Mouse (Mus musculus) cortical plate, adult 2 months (tissue): ENCODE data around the gene Abl2.

Source experiments
- CTCF ChIP-seq: fragments of 200-500 bp; IDR thresholded peaks from 2 replicates; pipeline ENCODE4 v1.5.1; 2011; ENCODE audit warnings: mild to moderate bottlenecking, control low read depth, low read length; ENCODE audit not compliant: insufficient read depth; ENCODE audit errors: extremely low read depth
- POLR2A ChIP-seq: fragments of 200-500 bp; IDR thresholded peaks from 2 replicates; pipeline ENCODE4 v1.6.1; 2011; ENCODE audit warnings: mild to moderate bottlenecking, low read length, control low read depth; ENCODE audit not compliant: insufficient read depth; ENCODE audit errors: extremely low read depth

DNA sequence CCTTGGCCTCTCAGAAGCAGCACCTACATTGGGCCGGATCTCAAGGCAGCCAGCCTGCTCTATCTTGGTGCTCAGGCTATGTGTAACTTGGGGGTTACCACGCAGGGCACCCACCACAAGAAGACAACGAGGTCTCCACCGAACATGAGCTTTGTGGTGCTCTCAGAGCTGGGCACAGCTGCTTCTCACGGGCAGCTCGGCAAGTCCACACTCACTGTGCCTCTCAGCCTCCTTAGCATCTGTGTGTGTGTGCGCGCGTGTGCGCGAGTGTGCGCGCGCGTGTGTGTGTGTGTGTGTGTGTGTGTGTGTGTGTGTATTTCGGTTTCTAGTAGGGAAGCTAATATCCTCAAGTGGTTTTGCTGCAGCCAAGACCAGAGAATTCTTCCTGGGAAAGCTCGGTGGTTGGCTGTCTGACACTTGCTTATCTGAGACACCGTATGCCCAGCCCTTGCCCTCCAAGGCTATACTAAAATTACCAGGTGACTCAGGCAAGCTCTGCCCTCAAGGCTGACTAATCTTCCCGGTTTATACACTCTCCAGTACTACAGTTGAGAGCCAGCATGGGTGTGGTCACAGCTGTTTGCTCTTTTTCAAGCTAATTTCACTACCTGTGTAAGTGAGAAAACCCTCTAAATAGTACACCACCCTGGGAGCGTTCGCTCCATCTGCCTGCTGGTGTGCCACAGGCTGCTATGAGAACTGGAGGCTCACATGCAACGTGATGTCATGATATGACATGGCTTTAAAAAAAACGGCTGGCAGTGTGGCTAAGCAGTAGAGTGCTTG is 108.7 kb downstream of the Abl2 start:
- no peak for TF ChIP-seq CTCF
- no peak for TF ChIP-seq POLR2A
